Mouse (Mus musculus) megakaryocyte, adult 5-6 weeks (primary cell): ENCODE measurements at regions not wholly inside any gene's neighbourhood (a gene's known extent, or its start where the extent isn't known, plus 50 kb on each side); places are given as distances from the start of the nearest gene placed in this dataset.
A peak's percentile ranks its signal among the peaks of the same experiment; 100 is the strongest.

Experiments
- ATAC-seq: 2 replicates; pipeline ENCODE4 v1.8.0; 2016; ENCODE audit warnings: mild to moderate bottlenecking, inconsistent platforms; ENCODE audit not compliant: poor library complexity, severe bottlenecking

DNA sequence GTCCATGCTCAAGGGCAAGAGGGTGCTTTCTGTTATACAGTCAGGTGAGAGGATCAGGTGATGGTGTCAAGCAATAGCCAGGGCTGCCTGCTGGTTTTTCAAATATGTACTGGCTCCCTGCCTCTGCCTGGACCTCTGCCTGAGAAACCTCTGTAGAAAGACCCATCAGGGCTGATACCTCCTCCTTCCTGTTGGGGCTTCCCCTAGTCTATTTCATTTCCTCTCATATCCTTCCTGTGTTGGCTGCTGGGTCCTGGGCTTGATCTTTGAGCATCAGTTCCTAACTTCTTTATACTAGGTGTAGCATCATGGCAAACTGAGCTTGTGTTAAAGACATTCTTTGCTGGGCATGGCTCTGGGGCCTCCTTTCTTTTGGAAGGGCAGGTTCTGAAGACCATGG lies 89.5 kb downstream of the Tmem38b start:
- ATAC-seq = peak; percentile 80

DNA sequence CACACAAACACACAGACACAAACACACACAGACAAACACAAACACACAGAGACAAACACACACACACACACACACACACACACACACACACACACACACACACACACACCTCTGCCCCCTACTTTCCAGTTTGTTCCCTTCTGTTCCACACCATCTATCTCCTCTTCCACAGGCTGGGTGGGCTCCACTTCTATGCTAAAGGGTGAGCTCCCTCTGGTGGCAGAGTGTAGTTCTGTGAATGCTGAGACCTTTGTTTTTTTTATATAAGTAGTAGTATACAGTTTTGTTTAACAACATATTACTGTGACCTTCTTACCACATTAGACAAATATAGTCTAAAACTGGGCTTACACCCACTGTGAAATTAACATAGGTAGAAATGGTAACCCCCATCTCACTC lies 93.3 kb downstream of the Tmem38b start:
- peak; percentile 50 for ATAC-seq

DNA sequence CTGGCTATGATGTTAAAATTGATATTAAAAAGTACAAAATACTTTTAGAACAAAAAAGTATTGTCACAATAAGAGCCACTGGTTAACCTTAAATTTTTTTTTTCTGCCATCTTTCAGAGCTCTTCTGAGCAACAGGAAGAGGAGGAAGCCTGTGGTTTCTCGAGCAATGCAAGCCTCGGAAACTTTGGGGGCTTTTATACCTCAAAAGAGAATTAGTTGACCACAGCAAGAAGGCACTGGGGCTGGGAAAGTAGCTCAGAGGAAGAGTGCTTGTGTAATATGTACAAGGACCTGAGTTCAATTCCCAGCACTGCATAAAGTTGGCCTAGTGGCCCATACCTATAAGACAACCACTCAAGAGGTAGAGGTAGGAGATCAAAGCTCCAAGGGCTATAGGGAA lies 94.7 kb downstream of the Tmem38b start:
- ATAC-seq = peak; percentile 58

DNA sequence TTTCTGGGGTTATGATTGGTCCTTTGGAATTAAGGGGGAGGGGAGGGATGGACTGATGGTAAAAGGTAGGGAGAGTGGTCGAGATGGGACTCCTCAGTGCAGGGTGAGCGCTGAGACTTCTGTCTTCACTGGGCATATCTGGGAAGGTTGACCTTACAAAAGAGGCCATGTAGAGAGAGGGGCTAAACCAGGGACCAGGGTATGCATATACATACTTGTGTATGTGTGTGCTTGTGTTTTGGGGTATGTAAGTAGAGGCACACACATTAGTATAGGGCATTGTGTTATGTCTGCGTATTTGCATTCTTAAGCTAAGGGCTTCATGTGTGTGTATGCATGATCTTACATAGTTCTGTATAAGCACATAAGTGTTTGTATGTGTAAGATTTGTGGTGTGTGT lies 105.2 kb downstream of the Tmem38b start:
- ATAC-seq = no peak

DNA sequence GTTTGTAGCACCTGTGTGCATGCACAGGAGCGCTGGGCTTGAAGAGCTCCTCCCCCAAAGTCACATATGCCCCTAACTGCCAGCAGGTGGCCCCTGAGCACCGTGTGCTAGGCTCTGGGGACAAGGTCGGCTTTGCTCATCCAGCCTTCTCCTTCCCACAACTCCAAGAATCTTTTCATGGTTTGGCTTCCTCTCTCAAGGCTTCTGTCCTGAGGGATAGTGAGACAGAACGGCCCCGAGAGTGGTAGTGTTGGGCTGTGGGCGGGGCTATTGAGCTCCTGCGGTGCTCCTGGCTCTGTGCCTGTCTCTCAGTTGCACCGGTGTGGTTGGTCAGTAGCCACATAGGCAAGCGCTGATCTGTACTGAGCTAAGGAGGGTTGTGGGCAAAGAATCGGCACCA lies 105.7 kb downstream of the Tmem38b start:
- peak; percentile 90 for ATAC-seq

DNA sequence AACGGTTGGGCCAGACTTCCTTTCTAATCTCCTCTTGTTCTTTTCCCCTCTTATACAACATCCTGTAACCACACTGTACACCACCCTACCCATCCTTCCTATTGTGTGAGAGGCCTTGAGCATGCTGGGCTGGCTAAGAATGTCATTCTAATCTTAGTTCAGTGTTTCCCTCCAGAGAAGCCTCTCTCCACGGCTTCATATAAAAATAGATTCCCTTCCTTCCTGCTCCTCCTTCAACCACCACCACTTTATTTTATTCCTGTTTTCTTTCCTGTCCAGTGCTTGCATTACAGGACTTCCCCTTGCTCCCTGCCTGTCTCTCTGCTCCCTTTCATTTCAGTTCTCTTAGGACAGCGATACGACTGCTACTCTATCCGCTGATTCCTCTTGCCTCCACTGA lies 109.5 kb downstream of the Tmem38b start:
- ATAC-seq = peak; percentile 53

DNA sequence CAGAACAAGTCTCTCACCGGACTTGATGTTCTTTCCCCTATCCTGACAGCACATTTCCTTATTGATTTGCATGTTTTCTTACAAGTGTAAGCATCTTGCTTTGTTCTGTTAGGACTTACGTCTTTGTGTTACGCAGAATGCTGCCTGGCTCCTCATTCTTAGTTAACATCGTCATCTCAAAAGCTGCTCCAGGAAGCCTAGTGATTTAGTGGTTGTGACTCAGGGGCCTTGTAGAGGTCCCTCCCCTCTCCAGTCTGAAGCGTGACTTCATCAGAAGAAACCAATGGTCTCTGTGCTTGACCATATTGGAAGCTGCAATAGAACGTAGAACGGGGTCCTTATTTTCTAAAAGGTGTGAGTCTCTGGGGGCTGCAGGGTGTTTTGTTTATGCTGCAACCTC lies 122.9 kb downstream of the Tmem38b start:
- ATAC-seq = no peak

DNA sequence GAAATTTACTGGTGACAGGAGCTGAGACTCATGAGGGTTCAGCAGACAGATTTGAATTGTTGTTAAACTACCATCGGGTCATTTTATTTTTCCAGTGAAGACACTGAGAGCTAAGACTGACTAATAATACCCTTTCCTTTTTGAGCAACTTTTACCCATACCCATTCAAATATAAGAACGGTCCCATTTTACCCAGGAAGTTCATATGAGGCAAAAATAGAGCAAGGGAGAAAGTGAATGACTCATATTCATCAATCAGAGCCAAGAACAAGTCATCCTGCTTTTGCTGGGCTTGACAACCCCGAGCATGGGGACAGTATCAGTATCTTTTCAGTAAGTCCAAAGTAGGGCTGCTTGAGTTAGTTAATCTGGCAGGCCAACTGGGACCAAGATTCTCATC lies 123.3 kb downstream of the Tmem38b start:
- ATAC-seq = no peak

DNA sequence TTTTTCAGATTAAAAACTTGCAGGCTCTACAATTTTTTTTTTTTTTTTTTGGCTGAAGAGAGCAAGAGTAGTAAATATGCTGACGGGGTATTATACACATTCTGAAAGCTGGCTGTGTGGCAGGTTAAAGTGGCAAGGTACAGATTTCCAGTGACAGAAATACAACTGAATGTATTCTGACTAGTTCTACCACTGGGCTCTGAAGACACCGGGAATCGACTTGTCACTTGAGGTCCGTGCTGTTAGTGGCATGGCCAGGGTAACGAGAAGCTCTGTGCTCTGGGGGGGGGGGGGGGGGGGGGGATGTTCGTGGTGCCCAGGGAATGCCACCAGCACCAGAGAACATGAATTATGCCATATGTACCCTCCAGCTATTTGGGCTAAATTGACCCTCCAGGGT lies 124.7 kb downstream of the Tmem38b start:
- no peak for ATAC-seq

DNA sequence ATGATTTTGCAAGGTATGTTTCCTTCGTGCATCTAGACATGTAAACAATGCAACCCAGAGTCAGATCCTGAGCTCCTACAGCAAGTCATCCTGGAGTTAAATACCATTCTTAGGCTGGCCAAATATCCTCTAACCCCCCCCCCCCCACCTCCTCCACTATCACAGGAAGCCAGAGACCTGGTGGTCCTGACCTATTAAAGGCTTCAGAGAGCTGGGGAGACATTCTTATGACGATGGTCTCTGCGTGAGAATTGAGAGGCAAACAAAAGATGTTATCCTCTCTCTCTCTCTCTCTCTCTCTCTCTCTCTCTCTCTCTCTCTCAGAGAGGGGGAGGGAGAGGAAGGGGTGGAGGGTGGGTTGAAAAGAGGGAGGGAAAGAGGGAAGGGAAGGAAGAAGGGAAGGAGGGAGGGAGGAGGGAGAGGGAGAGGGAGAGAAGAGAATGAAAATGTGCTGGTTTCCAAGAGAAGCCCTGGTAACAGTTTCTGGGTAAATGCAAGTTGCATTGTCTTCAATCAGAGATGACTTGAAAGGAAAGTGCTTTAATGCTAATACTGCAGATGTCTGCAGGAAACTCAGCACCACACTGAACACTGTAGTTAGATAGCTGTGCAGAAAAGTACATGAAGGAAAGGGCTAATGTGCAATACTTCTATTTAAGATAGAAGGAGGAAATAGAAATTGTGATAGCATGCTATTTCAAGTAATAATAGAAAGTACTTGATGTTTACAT lies 125.3 kb downstream of the Tmem38b start:
- no peak for ATAC-seq

DNA sequence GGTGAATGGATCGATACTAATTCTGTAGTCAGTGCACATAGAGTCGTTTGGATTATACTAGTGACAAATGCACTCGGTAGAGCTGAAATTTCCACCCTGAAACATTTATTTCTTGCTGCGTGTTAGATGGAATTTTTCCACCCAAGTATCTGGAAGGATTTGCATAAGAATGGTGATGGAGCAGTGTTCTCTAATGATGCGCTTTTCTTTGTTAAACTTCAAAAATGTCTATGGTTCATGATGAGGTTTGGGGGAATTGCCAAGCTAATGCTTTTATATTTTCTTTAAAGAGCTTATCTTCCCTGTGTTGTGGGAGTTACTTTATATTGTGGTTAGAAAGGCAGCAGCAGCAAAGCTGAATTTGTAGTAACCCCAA lies 125.9 kb downstream of the Tmem38b start:
- no peak for ATAC-seq

DNA sequence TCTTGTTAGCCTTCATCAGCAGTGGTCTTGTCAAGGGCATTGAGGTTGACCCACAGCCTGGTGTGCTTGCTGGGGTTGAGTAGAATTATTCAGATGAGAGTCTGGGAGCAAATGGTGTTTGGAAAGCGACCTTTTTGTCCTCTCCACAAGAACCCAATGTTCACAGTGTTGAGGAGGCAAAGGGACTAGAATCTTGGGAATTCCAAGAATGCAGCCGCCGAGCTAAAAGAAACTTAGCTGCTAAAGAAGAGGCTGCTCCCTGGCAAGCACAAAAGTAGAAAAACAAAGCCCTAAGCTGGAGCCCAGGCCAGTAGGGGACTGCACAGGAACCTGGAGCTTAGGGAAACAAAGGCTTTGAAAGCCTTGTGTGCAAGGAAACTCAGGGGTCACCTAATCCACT lies 126.4 kb downstream of the Tmem38b start:
- ATAC-seq = no peak

DNA sequence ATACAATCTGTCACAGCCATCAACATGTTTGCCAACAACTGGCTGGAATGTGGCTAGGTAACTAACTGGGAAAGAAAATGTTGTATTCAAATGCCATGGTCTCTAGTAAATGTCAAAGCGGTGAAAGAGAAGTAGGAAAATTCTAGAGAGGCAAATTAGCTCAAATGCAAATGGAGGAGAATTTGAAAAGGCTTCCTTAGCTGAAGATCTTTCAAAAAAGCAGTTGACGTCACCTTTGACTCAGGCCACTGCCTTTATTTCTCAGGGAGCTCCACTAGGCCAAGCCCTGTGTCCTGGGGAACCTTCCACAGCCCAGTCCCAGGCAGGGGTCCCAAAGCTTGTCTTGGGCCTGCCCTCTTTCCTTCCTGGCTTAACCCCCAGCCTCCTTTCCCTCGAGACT lies 136.6 kb downstream of the Tmem38b start:
- no peak for ATAC-seq

DNA sequence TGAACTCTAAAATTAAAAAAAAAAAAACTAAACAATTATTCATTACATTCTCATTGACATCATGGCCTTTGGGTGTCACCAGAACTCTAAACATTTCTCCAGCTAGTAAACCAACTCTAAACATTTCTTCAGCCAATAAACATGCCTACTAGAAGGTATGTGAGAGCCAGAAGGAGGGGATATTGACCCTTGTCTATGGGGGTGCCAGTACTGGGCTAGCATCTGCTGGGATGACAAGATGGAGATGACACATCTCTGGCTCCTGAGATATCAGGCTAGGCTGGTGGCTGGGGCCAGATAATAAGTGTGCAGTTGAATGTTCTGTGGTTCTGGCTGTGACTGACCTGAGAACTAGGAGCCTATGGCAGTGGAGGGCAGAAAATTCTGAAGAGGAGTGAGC lies 144.6 kb downstream of the Tmem38b start:
- ATAC-seq = no peak

DNA sequence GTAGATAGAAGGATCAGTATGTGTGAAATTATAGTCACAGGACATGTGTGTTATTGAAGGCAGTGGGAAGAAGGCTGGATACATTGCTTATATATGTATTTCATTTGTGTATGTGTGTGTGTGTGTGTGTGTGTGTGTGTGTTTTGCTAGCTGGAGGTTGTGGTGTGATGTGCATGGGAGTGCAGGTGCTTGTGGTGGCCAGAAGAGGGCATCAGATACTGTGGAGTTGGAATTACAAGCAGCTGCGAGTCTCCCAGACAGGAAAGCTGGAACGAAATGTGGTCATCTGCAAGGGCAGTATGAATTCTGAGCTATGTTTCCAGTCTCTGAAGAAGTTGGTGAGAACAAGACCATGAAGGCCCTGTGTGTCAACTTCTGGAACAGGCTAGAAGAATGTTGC lies 145.1 kb downstream of the Tmem38b start:
- ATAC-seq = peak; percentile 47

DNA sequence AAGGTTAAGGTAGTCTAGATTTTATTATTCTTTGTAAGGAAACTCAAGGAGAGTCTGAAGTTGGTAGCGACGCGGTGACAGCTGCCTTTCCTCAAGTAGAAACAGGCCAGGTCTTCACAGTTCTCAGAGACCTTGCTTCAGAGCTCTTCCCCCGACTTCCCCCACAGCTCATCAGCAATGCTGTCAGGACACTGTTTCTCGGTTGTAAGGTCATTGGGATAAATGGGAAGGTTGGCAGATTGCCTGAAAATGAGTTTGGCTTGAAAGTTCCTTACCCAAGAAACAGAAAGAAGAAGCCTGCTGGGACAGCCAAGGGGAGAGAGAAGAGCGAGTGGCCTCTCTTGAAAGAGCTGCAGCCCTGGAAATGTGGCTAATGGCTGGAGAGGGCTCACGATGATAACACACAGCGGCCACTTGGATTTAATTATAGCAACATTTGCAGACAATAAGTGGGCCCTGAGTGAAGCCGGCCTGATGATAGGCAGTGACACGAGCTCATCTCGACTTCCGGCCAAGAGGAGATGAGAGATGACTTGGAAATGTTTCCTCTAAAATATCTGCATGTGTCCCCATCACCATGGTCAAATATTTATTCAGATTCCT lies 150.3 kb downstream of the Tmem38b start:
- ATAC-seq = no peak

DNA sequence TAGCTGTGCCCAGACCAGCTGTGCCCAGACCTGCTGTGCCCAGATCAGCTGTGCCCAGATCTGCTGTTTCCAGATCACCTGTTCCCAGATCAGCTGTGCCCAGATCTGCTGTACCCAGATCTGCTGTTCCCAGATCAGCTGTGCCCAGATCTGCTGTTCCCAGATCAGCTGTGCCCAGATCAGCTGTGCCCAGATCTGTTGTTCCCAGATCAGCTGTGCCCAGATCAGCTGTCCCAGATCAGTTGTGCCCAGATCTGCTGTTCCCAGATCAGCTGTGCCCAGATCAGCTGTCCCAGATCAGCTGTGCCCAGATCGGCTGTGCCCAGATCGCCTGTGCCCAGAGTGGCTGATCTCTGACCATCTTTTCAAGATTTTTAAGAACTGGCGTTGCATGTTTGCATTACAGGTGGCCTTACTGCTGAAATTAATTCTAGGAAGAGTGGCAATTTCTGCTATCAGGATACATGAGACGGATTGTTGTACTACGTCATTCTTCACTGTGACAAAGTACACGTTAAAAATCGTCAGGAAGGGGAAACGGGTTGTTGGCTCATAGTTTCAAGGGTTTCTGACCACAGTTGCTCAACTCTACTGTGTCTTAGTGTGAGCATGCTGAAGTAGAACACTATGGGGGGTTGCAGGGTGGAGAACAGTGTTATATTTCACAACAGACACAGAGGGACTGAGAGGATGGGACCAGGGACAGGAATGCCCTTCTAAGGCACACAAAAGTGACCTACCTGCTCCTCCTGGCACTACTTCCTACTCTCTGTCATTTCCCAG lies 160.9 kb downstream of the Tmem38b start:
- peak; percentile 97 for ATAC-seq

DNA sequence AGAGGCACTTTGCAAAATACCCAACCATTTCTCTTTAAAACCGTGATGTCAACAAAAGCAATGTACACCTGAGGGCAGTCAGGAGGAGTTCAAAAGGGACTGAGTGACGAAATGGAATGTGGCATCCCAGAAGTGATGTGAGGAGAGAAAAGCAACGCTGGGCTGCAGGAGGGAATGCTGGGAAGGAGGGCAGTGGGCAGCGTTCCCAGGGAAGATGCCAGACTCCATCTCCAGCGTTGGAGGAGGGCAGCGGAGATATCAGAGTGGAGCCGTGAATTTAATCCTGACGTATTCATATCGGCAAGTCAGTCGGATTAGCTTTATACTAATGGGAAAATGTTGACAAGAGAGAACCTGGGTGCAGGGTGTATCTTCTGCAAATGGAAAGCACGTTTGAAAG lies 161.7 kb downstream of the Tmem38b start:
- no peak for ATAC-seq

DNA sequence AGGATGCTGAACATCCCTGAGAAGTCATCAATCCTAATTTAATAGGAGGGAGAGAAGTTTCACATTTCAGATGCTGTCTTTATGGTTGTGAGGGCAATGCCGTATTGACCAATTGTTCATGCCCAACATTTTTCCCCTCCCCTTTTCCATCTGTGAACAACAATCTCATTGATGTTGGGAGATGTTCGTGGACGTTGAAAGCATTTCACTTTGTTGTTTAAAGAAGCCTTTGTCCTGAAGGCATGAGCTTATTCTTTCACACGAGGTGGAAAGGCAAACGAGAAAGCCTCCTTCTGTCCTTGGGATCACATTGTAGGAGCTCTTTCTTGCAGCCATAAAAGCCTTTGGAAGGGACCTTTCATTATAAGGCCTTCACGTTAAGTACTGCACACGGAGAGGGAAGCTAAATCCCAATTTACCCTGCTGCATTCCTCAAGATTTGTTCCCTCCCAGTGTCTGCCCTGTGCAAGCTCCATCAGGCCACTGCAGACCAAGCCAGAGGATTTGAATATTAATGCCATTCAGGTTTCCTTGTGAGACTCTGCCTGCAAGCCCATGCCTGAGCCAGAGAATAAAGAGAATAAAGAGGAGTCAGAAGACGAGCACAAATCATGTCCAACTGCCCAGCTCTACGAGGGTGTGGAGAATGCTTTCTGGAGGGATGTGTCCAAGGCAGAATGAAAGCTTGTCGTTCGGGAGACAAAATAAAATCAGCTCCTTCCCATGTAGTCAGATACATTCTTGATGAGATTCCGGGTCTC lies 195.4 kb downstream of the Tmem38b start:
- ATAC-seq = no peak

DNA sequence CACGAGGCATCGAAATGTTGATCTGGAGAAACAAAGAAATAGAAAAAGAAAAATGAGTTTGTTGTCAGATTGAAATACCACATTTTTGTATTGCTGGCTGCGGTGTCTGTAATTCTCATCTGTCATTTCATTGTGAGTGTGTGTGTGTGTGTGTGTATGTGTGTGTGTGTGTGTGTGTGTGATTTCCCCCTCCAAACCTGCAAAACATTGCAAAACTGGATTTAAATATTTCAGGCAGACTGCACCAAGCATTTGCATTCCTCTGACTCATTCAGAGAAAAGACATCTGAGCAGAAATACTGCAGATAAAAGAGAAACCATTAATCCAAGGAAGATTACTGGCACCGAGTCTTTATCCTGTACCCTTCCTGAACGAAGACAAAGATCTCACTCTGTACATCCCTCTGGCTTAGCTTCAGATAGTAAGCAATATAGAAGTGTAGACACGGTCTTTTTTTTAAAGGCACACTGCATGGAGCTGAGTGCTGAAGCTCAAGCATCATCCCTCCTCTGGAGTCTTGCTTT lies 196.1 kb downstream of the Tmem38b start:
- ATAC-seq = no peak

DNA sequence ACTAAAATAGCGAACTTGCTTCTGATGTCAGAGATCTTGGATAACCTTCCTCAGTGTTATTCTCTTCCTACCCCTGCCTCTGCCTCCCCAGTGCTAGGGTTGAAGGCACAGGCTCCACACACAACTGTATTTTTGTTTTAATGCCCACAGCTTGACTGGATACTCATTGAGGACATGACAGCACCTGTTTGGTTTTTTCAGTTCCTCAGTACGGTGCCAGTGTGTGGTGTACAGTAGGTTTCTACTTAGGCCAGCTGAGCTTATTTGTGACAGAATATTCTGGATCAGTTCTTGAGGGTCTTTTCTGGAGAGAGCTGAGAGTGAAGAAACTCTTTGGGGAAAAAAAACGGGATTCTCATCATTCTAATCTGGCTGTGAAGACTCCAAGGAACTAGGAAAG lies 201.1 kb downstream of the Tmem38b start:
- ATAC-seq = no peak
